Mouse (Mus musculus) liver, adult 2 months (tissue): Measurements from ENCODE around the gene Csnk1g2. TPM values are rescaled to one million over a fixed set of nuclear protein-coding genes. Genes with fewer than 3 reads are reported as not detected.
A peak's percentile ranks its signal among the peaks of the same experiment; 100 is the strongest.

Experiments used
- DNase-seq: peaks from one replicate; pipeline ENCODE4 v3.0.0-alpha.2; 2011; ENCODE audit warnings: low read depth, low spot score; ENCODE audit errors: extremely low read depth
- H3K27ac ChIP-seq: fragments of 200-500 bp; replicated peaks from 2 replicates; pipeline ENCODE4 v1.5.1; 2012; ENCODE audit warnings: low read depth, mild to moderate bottlenecking, control low read depth, inconsistent platforms, low read length; ENCODE audit not compliant: insufficient read depth
- H3K27me3 ChIP-seq: fragments of 200-500 bp; 2 replicates; pipeline ENCODE4 v1.6.1; 2012; ENCODE audit warnings: mild to moderate bottlenecking, moderate library complexity, low read length, inconsistent platforms; ENCODE audit not compliant: control insufficient read depth, insufficient read depth
- H3K36me3 ChIP-seq: fragments of 200-500 bp; 2 replicates; pipeline ENCODE4 v1.6.1; 2012; ENCODE audit warnings: low read length, inconsistent platforms; ENCODE audit not compliant: control insufficient read depth, insufficient read depth
- H3K4me1 ChIP-seq: fragments of 200-500 bp; 2 replicates; pipeline ENCODE4 v1.6.1; 2011; ENCODE audit warnings: low read length; ENCODE audit not compliant: control insufficient read depth, insufficient read depth
- H3K4me3 ChIP-seq: fragments of 200-500 bp; 2 replicates; pipeline ENCODE4 v1.5.1; 2011; ENCODE audit warnings: low read depth, mild to moderate bottlenecking, control low read depth, low read length, moderate library complexity; ENCODE audit not compliant: insufficient read depth
- H3K79me2 ChIP-seq: fragments of 200-500 bp; 2 replicates; pipeline ENCODE4 v1.6.1; 2012; ENCODE audit warnings: inconsistent platforms, mild to moderate bottlenecking, low read length, moderate library complexity; ENCODE audit not compliant: control insufficient read depth, insufficient read depth
- H3K9ac ChIP-seq: fragments of 200-500 bp; 2 replicates; pipeline ENCODE4 v1.6.1; 2012; ENCODE audit warnings: low read depth, mild to moderate bottlenecking, control low read depth, inconsistent platforms, low read length
- CTCF ChIP-seq: fragments of 200-500 bp; IDR thresholded peaks from 2 replicates; pipeline ENCODE4 v1.5.1; 2011; ENCODE audit warnings: low read depth, low read length, control low read depth
- POLR2A ChIP-seq: fragments of 200-500 bp; IDR thresholded peaks from 2 replicates; pipeline ENCODE4 v1.6.1; 2011; ENCODE audit warnings: low read length, control low read depth; ENCODE audit not compliant: insufficient read depth; ENCODE audit errors: extremely low read depth
- WGBS: fragments of 180-500 bp; shearing (Covaris S2); methylation state at CpG from one replicate; pipeline ENCODE4 v1.1.7; 2018; 5-methylcytosine and 5-hydroxymethylcytosine counted together
- polyA plus RNA-seq: library from polyadenylated mRNA; depleted of rRNA; stranded (reverse); fragments of >200 nt; gene quantifications from 2 replicates; pipeline ENCODE4 v1.2.3, GENCODE M21; 2012
- total RNA-seq: library from RNA; depleted of rRNA; stranded (reverse); fragments of >200 nt; gene quantifications from 2 replicates; pipeline ENCODE4 v1.2.3, GENCODE M21; 2014

The Csnk1g2 gene
- total and polyA plus RNA-seq, 2 experiments, result 54.4 to 123 TPM

- Histone ChIP-seq H3K9ac (peak overlapping the region; percentile 8; the same call in 1 of the 2 replicates), H3K36me3 (peaks cover 42% of the 10 kb centered on the region), H3K27me3 (no peaks in the 10 kb centered on the region), H3K27ac (no peak overlapping the region), H3K4me1 (peaks cover 64% of the 10 kb centered on the region), H3K79me2 (peaks cover 39% of the 10 kb centered on the region), H3K4me3 (no peak overlapping the region)
- 83% methylated on average over 4 of the region's 4 CpGs for WGBS
- no peak for DNase-seq
- no peak for TF ChIP-seq POLR2A
- TF ChIP-seq CTCF, result no peak
These were observed 48.6 kb downstream of the Csnk1g2 start for GRCm38 (mm10) chr10:80671251-80671650.

DNA sequence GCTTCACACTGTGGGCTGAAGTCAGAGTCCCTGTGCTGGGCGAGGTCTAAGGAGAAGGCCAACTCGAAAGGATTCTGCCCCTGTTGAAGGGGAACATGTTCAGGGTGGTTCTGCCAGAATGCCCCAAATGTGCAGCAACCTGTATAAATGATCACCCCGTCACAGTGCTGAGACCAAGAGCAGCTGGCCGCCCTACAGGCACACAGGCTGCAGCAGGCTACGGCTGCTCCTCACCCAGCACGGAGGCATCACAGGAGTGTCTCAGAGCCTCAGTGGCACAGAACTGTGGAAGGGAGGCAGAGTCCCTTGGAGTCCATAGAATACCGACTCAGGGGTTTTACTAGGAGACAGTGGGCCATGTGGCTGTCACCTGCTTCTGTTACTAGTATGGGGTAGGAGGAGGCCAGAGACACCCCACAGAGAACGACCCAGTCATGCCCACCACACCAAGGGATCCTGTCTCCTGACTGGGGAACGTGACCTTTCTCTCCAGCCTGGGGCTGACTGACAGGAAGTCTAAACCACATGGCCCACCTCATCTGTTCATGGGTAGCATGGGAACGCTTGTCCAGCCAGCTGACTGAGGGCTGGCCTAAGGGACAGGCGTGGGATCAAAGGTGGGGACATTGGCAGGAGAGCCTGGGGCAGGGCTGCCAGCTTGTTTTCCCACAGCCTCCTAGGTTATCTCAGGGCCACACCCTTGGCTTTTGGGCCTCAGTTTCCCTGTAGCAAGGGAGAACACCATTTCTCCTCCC is 49.5 kb downstream of the Csnk1g2 start:
- peak overlapping the region; percentile 40 for H3K27ac ChIP-seq
- peaks cover 39% of the 10 kb centered on the region for H3K79me2 ChIP-seq
- H3K4me1 ChIP-seq, result peaks cover 58% of the 10 kb centered on the region
- peaks cover 37% of the 10 kb centered on the region for H3K36me3 ChIP-seq
- WGBS, result 64% methylated on average over 11 of the region's 11 CpGs
- no peak for TF ChIP-seq POLR2A
- no peak for TF ChIP-seq CTCF
- H3K4me3 ChIP-seq, result no peak overlapping the region
- no peaks in the 10 kb centered on the region for H3K27me3 ChIP-seq
- peak overlapping the region; percentile 26 for H3K9ac ChIP-seq
- peak; percentile 86 for DNase-seq

- H3K4me1 ChIP-seq, result peaks cover 61% of the 10 kb centered on the region
- H3K27ac ChIP-seq, result peak overlapping the region; percentile 85
- WGBS, result 81% methylated on average over 3 of the region's 3 CpGs
- DNase-seq, result no peak
- H3K79me2 ChIP-seq, result peaks cover 39% of the 10 kb centered on the region
- H3K27me3 ChIP-seq, result no peaks in the 10 kb centered on the region
- H3K9ac ChIP-seq, result peak overlapping the region; percentile 99
- TF ChIP-seq CTCF, result no peak
- no peak for TF ChIP-seq POLR2A
- H3K4me3 ChIP-seq, result peak overlapping the region; percentile 93
- H3K36me3 ChIP-seq, result peaks cover 25% of the 10 kb centered on the region
These were observed 51.1 kb downstream of the Csnk1g2 start for GRCm38 (mm10) chr10:80673690-80674089.

GRCm38 (mm10) chr10:80674161-80674711 is 51.6 kb downstream of the Csnk1g2 start:
- H3K27me3 ChIP-seq, result no peaks in the 10 kb centered on the region
- WGBS, result 7% methylated on average over 5 of the region's 5 CpGs
- H3K36me3 ChIP-seq, result peaks cover 19% of the 10 kb centered on the region
- H3K9ac ChIP-seq, result peak overlapping the region; percentile 99
- DNase-seq, result peak; percentile 88
- peaks cover 39% of the 10 kb centered on the region for H3K79me2 ChIP-seq
- peak overlapping the region; percentile 85 for H3K27ac ChIP-seq
- no peak for TF ChIP-seq POLR2A
- no peak for TF ChIP-seq CTCF
- peak overlapping the region; percentile 93 for H3K4me3 ChIP-seq
- H3K4me1 ChIP-seq, result peaks cover 60% of the 10 kb centered on the region

GRCm38 (mm10) chr10:80674851-80675404 is 52.3 kb downstream of the Csnk1g2 start:
- Histone ChIP-seq H3K79me2 (peaks cover 39% of the 10 kb centered on the region), H3K4me3 (peak overlapping the region; percentile 93), H3K4me1 (peaks cover 63% of the 10 kb centered on the region), H3K36me3 (peaks cover 12% of the 10 kb centered on the region), H3K9ac (peak overlapping the region; percentile 99), H3K27me3 (no peaks in the 10 kb centered on the region), H3K27ac (peak overlapping the region; percentile 85)
- no peak for DNase-seq
- 0% methylated on average over 6 of the region's 6 CpGs for WGBS
- TF ChIP-seq POLR2A (no peak), CTCF (no peak)
